Comparison of ENCODE assay signal across 10 mouse cellular contexts in genomic region chr19:5885838-5886237, GRCm38 (mm10). TPM values are rescaled to one million over a fixed set of nuclear protein-coding genes. Genes with fewer than 3 reads are reported as not detected.
DNase-seq lines count a peak whose midpoint lies in the region; ATAC-seq and TF ChIP-seq lines count a peak whose summit lies in the region.
"Had no signal": no experiment of that assay in that cellular context is flagged by ENCODE, and none has a peak within 500 bp of the region (broad histone marks: within the 10 kb centered on the region; RNA-seq: fewer than 3 reads in every experiment).

No protein-coding gene starts in this region.

- H3K27me3 ChIP-seq in lung, embryonic 14.5 days (ENCODE audit: insufficient read depth, low read length): no peaks in the 10 kb centered on the region
- no peaks in the 10 kb centered on the region; the same call in 1 of the 2 replicates for H3K27me3 ChIP-seq in G1E (ENCODE audit: insufficient read depth, low read length)
- H3K27me3 ChIP-seq in liver, postnatal 0 days (ENCODE audit: insufficient read depth, low read length): peaks cover 6% of the 10 kb centered on the region
- H3K27me3 ChIP-seq: midbrain, embryonic 15.5 days had no signal

- TF ChIP-seq EP300 in liver, postnatal 0 days (IDR thresholded peaks at IDR 0.05; ENCODE audit: low read depth): no peak

- H3K9me3 ChIP-seq in lung, embryonic 14.5 days (ENCODE audit: low read depth, low read length): no peaks in the 10 kb centered on the region
- no peaks in the 10 kb centered on the region for H3K9me3 ChIP-seq in G1E (replicated peaks)
- no peaks in the 10 kb centered on the region for H3K9me3 ChIP-seq in liver, postnatal 0 days (ENCODE audit: low read length)
- H3K9me3 ChIP-seq: midbrain, embryonic 15.5 days had no signal

- H3K36me3 ChIP-seq in lung, embryonic 14.5 days (ENCODE audit: insufficient read depth): no peaks in the 10 kb centered on the region
- no peaks in the 10 kb centered on the region for H3K36me3 ChIP-seq in G1E (replicated peaks)
- peaks cover 1% of the 10 kb centered on the region; the same call in 1 of the 2 replicates for H3K36me3 ChIP-seq in liver, postnatal 0 days (replicated peaks; ENCODE audit: insufficient read depth, low read length)
- H3K36me3 ChIP-seq: midbrain, embryonic 15.5 days had no signal

- intact Hi-C loops in gastrocnemius, adult 2 months (cut with DNase I): no loop called here

- H3K4me3 ChIP-seq in gastrocnemius, adult 2 months: no peak overlapping the region
- H3K4me3 ChIP-seq in lung, embryonic 14.5 days (ENCODE audit: low read depth, low read length): no peak overlapping the region
- H3K4me3 ChIP-seq in lung, adult 2 months (replicated peaks; ENCODE audit: extremely low read depth, low read depth, low read length): no peak overlapping the region
- no peak overlapping the region for H3K4me3 ChIP-seq in G1E (ENCODE audit: low read depth, low read length)
- H3K4me3 ChIP-seq in liver, postnatal 0 days (ENCODE audit: low read depth, low read length): no peak overlapping the region
- H3K4me3 ChIP-seq: midbrain, embryonic 15.5 days had no signal

- no peak for DNase-seq in gastrocnemius, adult 2 months
- no peak for DNase-seq in gastrocnemius, adult 18-20 months (ENCODE audit: low spot score)
- DNase-seq in lung, embryonic 14.5 days: peak; percentile 66
- DNase-seq in lung, adult 2 months: no peak
- DNase-seq in G1E (ENCODE audit: low spot score): no peak
- no peak for DNase-seq in liver, postnatal 0 days
- no peak for DNase-seq in right cerebral cortex, postnatal 10 days (ENCODE audit: low spot score in 2 of 2)
- DNase-seq in heart, adult 9 months (ENCODE audit: low spot score in 2 of 2): no peak
- DNase-seq: kidney, adult 8-10 months had no signal

- no peak for ATAC-seq in lung, embryonic 14.5 days (ENCODE audit: insufficient read depth)
- no peak for ATAC-seq in G1E (ENCODE audit: extremely low read depth, insufficient number of reproducible peaks, low FRiP score, poor library complexity, severe bottlenecking)
- ATAC-seq in liver, postnatal 0 days: no peak
- ATAC-seq: midbrain, embryonic 15.5 days had no signal

- no peak for TF ChIP-seq POLR2A in lung, adult 2 months (IDR thresholded peaks at IDR 0.05; ENCODE audit: borderline replicate concordance, extremely low read depth, low read depth, low read length)

- no peak overlapping the region for H3K9ac ChIP-seq in lung, embryonic 14.5 days
- H3K9ac ChIP-seq in liver, postnatal 0 days (replicated peaks): no peak overlapping the region
- H3K9ac ChIP-seq: midbrain, embryonic 15.5 days had no signal

- peak; percentile 67 for TF ChIP-seq CTCF in gastrocnemius, adult 2 months (IDR thresholded peaks at IDR 0.05)
- TF ChIP-seq CTCF in lung, embryonic 14.5 days (IDR thresholded peaks at IDR 0.05; ENCODE audit: low read depth): peak; percentile 63
- no peak; the same call in 1 of the 2 replicates for TF ChIP-seq CTCF in lung, adult 2 months (IDR thresholded peaks at IDR 0.05; ENCODE audit: insufficient read depth, low read length)
- 0 out of 2 replicates have a peak, but pooled peaks have one; percentile 28 for TF ChIP-seq CTCF in G1E (IDR thresholded peaks at IDR 0.05; ENCODE audit: low read depth, low read length)
- peak; percentile 74 for TF ChIP-seq CTCF in liver, postnatal 0 days (IDR thresholded peaks at IDR 0.05; ENCODE audit: low read depth)

- WGBS in lung, embryonic 14.5 days: 62% methylated on average over 4 of the region's 4 CpGs
- 58% methylated on average over 4 of the region's 4 CpGs for WGBS in lung, adult 2 months
- WGBS in liver, postnatal 0 days (ENCODE audit: insufficient replicate concordance): 66% methylated on average over 4 of the region's 4 CpGs

- H3K4me1 ChIP-seq in lung, embryonic 14.5 days (ENCODE audit: insufficient read depth): no peaks in the 10 kb centered on the region
- no peaks in the 10 kb centered on the region for H3K4me1 ChIP-seq in lung, adult 2 months (ENCODE audit: control insufficient read depth, insufficient read depth, low read length)
- H3K4me1 ChIP-seq in G1E (ENCODE audit: insufficient read depth, low read depth, low read length): peaks cover 21% of the 10 kb centered on the region
- H3K4me1 ChIP-seq in liver, postnatal 0 days (ENCODE audit: insufficient read depth): peaks cover 20% of the 10 kb centered on the region

- H3K27ac ChIP-seq in gastrocnemius, adult 2 months: no peak overlapping the region
- no peak overlapping the region for H3K27ac ChIP-seq in lung, embryonic 14.5 days (ENCODE audit: low read depth)
- no peak overlapping the region for H3K27ac ChIP-seq in liver, postnatal 0 days (ENCODE audit: low read depth)
- H3K27ac ChIP-seq: midbrain, embryonic 15.5 days had no signal

- H3K4me2 ChIP-seq in lung, embryonic 14.5 days: no peak overlapping the region
- H3K4me2 ChIP-seq in liver, postnatal 0 days (ENCODE audit: low read depth, low read length): no peak overlapping the region
- H3K4me2 ChIP-seq: midbrain, embryonic 15.5 days had no signal

RNA-seq across cellular contexts. Expression of gene Tigd3, which starts 8.1 kb away (rescaled TPM):
- under 1 TPM; 0.10 to 0.20 TPM for total RNA-seq in gastrocnemius, adult 2 months (2021)
- under 1 TPM; 0.21 TPM for total RNA-seq in gastrocnemius, adult 18-20 months (2021)
- 2.7 and 3.8 TPM in 2 replicates for polyA plus RNA-seq in lung, embryonic 14.5 days (2014; fragmentation: Nextera tagmentation; extraction: Ambion mirVana)
- polyA plus RNA-seq in lung, adult 2 months (2012; rRNA removed): 1.1 and 1.2 TPM in 2 replicates
- total RNA-seq in G1E (2014; fragmentation: Nextera tagmentation) (0.90 and 2.1 TPM in 2 replicates), G1E (2017) (2.0 and 2.4 TPM in 2 replicates)
- 0.70 and 1.0 TPM in 2 replicates for polyA plus RNA-seq in G1E (2012)
- 1.5 and 1.7 TPM in 2 replicates for polyA plus RNA-seq in liver, postnatal 0 days (2015; fragmentation: Nextera tagmentation; extraction: Ambion mirVana)

RNA-seq across cellular contexts. Expression of gene Slc25a45, which starts 8.2 kb away (rescaled TPM):
- total RNA-seq in gastrocnemius, adult 2 months (2021): under 1 TPM; 0.79 to 0.84 TPM
- total RNA-seq in gastrocnemius, adult 18-20 months (2021): under 1 TPM; 0.59 to 0.90 TPM
- polyA plus RNA-seq in lung, embryonic 14.5 days (2014; fragmentation: Nextera tagmentation; extraction: Ambion mirVana): 2.4 TPM in 2 replicates
- 24.5 and 26.0 TPM in 2 replicates for polyA plus RNA-seq in lung, adult 2 months (2012; rRNA removed)
- total RNA-seq in G1E (2014; fragmentation: Nextera tagmentation) (3.5 and 6.4 TPM in 2 replicates), G1E (2017) (10.9 and 12.5 TPM in 2 replicates)
- polyA plus RNA-seq in G1E (2012): 0.68 and 0.93 TPM in 2 replicates
- 8.4 and 9.1 TPM in 2 replicates for polyA plus RNA-seq in liver, postnatal 0 days (2015; fragmentation: Nextera tagmentation; extraction: Ambion mirVana)

RNA-seq across cellular contexts. Expression of gene Frmd8, which starts 10.8 kb away (rescaled TPM):
- 1 to 10 TPM; 3.4 to 4.0 TPM for total RNA-seq in gastrocnemius, adult 2 months (2021)
- 1 to 10 TPM; 2.9 to 3.2 TPM for total RNA-seq in gastrocnemius, adult 18-20 months (2021)
- polyA plus RNA-seq in lung, embryonic 14.5 days (2014; fragmentation: Nextera tagmentation; extraction: Ambion mirVana): 37.9 and 42.2 TPM in 2 replicates
- 32.1 and 37.8 TPM in 2 replicates for polyA plus RNA-seq in lung, adult 2 months (2012; rRNA removed)
- total RNA-seq in G1E (2014; fragmentation: Nextera tagmentation): 8.9 and 15.1 TPM in 2 replicates
- 14.5 and 15.2 TPM in 2 replicates for total RNA-seq in G1E (2017)
- 21.0 and 21.9 TPM in 2 replicates for polyA plus RNA-seq in G1E (2012)
- 8.5 and 9.0 TPM in 2 replicates for polyA plus RNA-seq in liver, postnatal 0 days (2015; fragmentation: Nextera tagmentation; extraction: Ambion mirVana)

RNA-seq across cellular contexts. Expression of gene Dpf2, which starts 27.0 kb away (rescaled TPM):
- 10 to 100 TPM; 87.8 to 88.4 TPM for total RNA-seq in gastrocnemius, adult 2 months (2021)
- 10 to 100 TPM; 76.3 to 85.1 TPM for total RNA-seq in gastrocnemius, adult 18-20 months (2021)
- polyA plus RNA-seq in lung, embryonic 14.5 days (2014; fragmentation: Nextera tagmentation; extraction: Ambion mirVana): 147 and 162 TPM in 2 replicates
- 87.1 and 103 TPM in 2 replicates for polyA plus RNA-seq in lung, adult 2 months (2012; rRNA removed)
- total RNA-seq in G1E (2014; fragmentation: Nextera tagmentation): 126 and 142 TPM in 2 replicates
- 152 and 196 TPM in 2 replicates for total RNA-seq in G1E (2017)
- polyA plus RNA-seq in G1E (2012): 42.1 and 68.8 TPM in 2 replicates
- 28.1 and 32.6 TPM in 2 replicates for polyA plus RNA-seq in liver, postnatal 0 days (2015; fragmentation: Nextera tagmentation; extraction: Ambion mirVana)

RNA-seq across cellular contexts. Expression of gene Cdc42ep2, which starts 38.8 kb away (rescaled TPM):
- total RNA-seq in gastrocnemius, adult 2 months (2021): 10 to 100 TPM in 1 of 2 experiments, 1 to 10 TPM in 1; 8.2 to 14.3 TPM
- total RNA-seq in gastrocnemius, adult 18-20 months (2021): 10 to 100 TPM in 1 of 2 experiments, 1 to 10 TPM in 1; 8.9 to 11.2 TPM
- polyA plus RNA-seq in lung, embryonic 14.5 days (2014; fragmentation: Nextera tagmentation; extraction: Ambion mirVana): 9.8 and 9.9 TPM in 2 replicates
- 22.2 and 24.1 TPM in 2 replicates for polyA plus RNA-seq in lung, adult 2 months (2012; rRNA removed)
- total RNA-seq in G1E (2014; fragmentation: Nextera tagmentation): 1.8 and 2.1 TPM in 2 replicates
- total RNA-seq in G1E (2017): 2.2 and 3.6 TPM in 2 replicates
- 0.66 and 0.76 TPM in 2 replicates for polyA plus RNA-seq in G1E (2012)
- 3.0 TPM in 2 replicates for polyA plus RNA-seq in liver, postnatal 0 days (2015; fragmentation: Nextera tagmentation; extraction: Ambion mirVana)
